Mouse (Mus musculus) MEL (cell line): ENCODE data around the gene Xk. TPM values are rescaled to one million over a fixed set of nuclear protein-coding genes. Genes with fewer than 3 reads are reported as not detected.

Experiments
- DNase-seq: peaks from one replicate; pipeline ENCODE4 v3.0.0; 2011; ENCODE audit warnings: low read depth, low spot score
- H3K27ac ChIP-seq: 2 replicates; pipeline ENCODE4 v1.5.1; 2012; ENCODE audit warnings: low read depth, mild to moderate bottlenecking, control low read depth, low read length, moderate library complexity; ENCODE audit not compliant: control insufficient read depth
- H3K27me3 ChIP-seq, 2 experiments: fragments of 150-350 bp in 1 of 2; sonication (generic) in 1 of 2; 2 replicates each; pipeline ENCODE4 v1.6.1; 2012; ENCODE audit warnings: low read length in 2 of 2, mild to moderate bottlenecking in 2 of 2, improper control_type of control experiment in 1 of 2, moderate library complexity in 1 of 2; ENCODE audit not compliant: insufficient read depth in 2 of 2, control insufficient read depth in 1 of 2
- H3K36me3 ChIP-seq, 2 experiments: 2 replicates each; pipeline ENCODE4 v1.6.1; 2012 to 2014; ENCODE audit warnings: low read length in 2 of 2, improper control_type of control experiment in 1 of 2, inconsistent platforms in 1 of 2, mild to moderate bottlenecking in 1 of 2; ENCODE audit not compliant: insufficient read depth in 2 of 2, control insufficient read depth in 1 of 2
- H3K4me1 ChIP-seq, 2 experiments: fragments of 150-350 bp in 1 of 2; sonication (generic) in 1 of 2; 2 replicates each; pipeline ENCODE4 v1.6.1; 2012; ENCODE audit warnings: low read length in 2 of 2, improper control_type of control experiment in 1 of 2, mild to moderate bottlenecking in 1 of 2; ENCODE audit not compliant: insufficient read depth in 2 of 2, control insufficient read depth in 1 of 2
- H3K4me3 ChIP-seq, 2 experiments: fragments of 150-350 bp in 1 of 2; sonication (generic) in 1 of 2; 2 replicates each; pipeline ENCODE4 v1.5.1; 2012; ENCODE audit warnings: low read depth in 2 of 2, low read length in 2 of 2, mild to moderate bottlenecking in 2 of 2, moderate library complexity in 2 of 2, control low read depth in 1 of 2, improper control_type of control experiment in 1 of 2; ENCODE audit not compliant: control insufficient read depth in 1 of 2, insufficient read depth in 1 of 2
- H3K79me2 ChIP-seq: 2 replicates; pipeline ENCODE4 v1.6.1; 2012; ENCODE audit warnings: mild to moderate bottlenecking, low read length, moderate library complexity; ENCODE audit not compliant: control insufficient read depth, poor library complexity, insufficient read depth
- H3K9ac ChIP-seq: 2 replicates; pipeline ENCODE4 v1.6.1; 2012; ENCODE audit warnings: low read depth, mild to moderate bottlenecking, control low read depth, low read length, moderate library complexity; ENCODE audit not compliant: control insufficient read depth, poor library complexity, severe bottlenecking
- H3K9me3 ChIP-seq: fragments of 150-350 bp; sonication (generic); replicated peaks from 2 replicates; pipeline ENCODE4 v1.6.1; 2012; ENCODE audit warnings: mild to moderate bottlenecking, low read length, improper control_type of control experiment, moderate library complexity; ENCODE audit not compliant: insufficient read depth
- BHLHE40 ChIP-seq: IDR thresholded peaks from 2 replicates; pipeline ENCODE4 v1.6.1; 2012; ENCODE audit warnings: low read depth, mild to moderate bottlenecking, inconsistent platforms, low read length, improper control_type of control experiment, borderline replicate concordance
- CHD1 ChIP-seq: IDR thresholded peaks from 2 replicates; pipeline ENCODE4 v1.6.1; 2012; ENCODE audit warnings: low read depth, mild to moderate bottlenecking, inconsistent platforms, low read length, improper control_type of control experiment
- CTCF ChIP-seq, 3 experiments: IDR thresholded peaks in 2 of 3; conservative IDR thresholded peaks in 1 of 3; 2 replicates each; pipeline ENCODE4 v1.5.1; 2011 to 2012; ENCODE audit warnings: low read length in 3 of 3, low read depth in 2 of 3, mild to moderate bottlenecking in 2 of 3, improper control_type of control experiment in 1 of 3, inconsistent platforms in 1 of 3, mixed read lengths in 1 of 3, moderate library complexity in 1 of 3; ENCODE audit not compliant: control insufficient read depth in 1 of 3, insufficient read depth in 1 of 3, poor library complexity in 1 of 3, severe bottlenecking in 1 of 3
- EP300 ChIP-seq, 2 experiments: IDR thresholded peaks; 2 replicates each; pipeline ENCODE4 v1.6.1; 2011; ENCODE audit warnings: improper control_type of control experiment in 2 of 2, low read length in 2 of 2, low read depth in 1 of 2, mild to moderate bottlenecking in 1 of 2
- ETS1 ChIP-seq: IDR thresholded peaks from 2 replicates; pipeline ENCODE4 v1.6.1; 2012; ENCODE audit warnings: low read depth, mild to moderate bottlenecking, inconsistent platforms, low read length, improper control_type of control experiment, moderate library complexity
- GATA1 ChIP-seq: IDR thresholded peaks from 2 replicates; pipeline ENCODE4 v1.6.1; 2011; ENCODE audit warnings: low read depth, low read length, improper control_type of control experiment
- HCFC1 ChIP-seq: IDR thresholded peaks from 2 replicates; pipeline ENCODE4 v1.6.1; 2012; ENCODE audit warnings: low read depth, mild to moderate bottlenecking, inconsistent platforms, low read length, improper control_type of control experiment, moderate library complexity
- KAT2A ChIP-seq: conservative IDR thresholded peaks from 2 replicates; pipeline ENCODE4 v1.6.1; 2012; ENCODE audit warnings: low read depth, low read length, improper control_type of control experiment, inconsistent platforms
- MAFK ChIP-seq: IDR thresholded peaks from 2 replicates; pipeline ENCODE4 v1.6.1; 2011; ENCODE audit warnings: low read depth, mild to moderate bottlenecking, low read length, improper control_type of control experiment, borderline replicate concordance
- MAZ ChIP-seq: IDR thresholded peaks from 2 replicates; pipeline ENCODE4 v1.6.1; 2012; ENCODE audit warnings: low read depth, mild to moderate bottlenecking, inconsistent platforms, low read length, improper control_type of control experiment
- NELFE ChIP-seq: IDR thresholded peaks from 2 replicates; pipeline ENCODE4 v1.6.1; 2011; ENCODE audit warnings: low read depth, low read length, improper control_type of control experiment
- RCOR1 ChIP-seq: IDR thresholded peaks from 2 replicates; pipeline ENCODE4 v1.6.1; 2012; ENCODE audit warnings: low read depth, mild to moderate bottlenecking, inconsistent platforms, low read length, improper control_type of control experiment
- SIN3A ChIP-seq: IDR thresholded peaks from 2 replicates; pipeline ENCODE4 v1.6.1; 2012; ENCODE audit warnings: low read length, improper control_type of control experiment, inconsistent platforms
- TAL1 ChIP-seq: IDR thresholded peaks from 2 replicates; pipeline ENCODE4 v1.6.1; 2012; ENCODE audit warnings: mild to moderate bottlenecking, inconsistent platforms, low read length, moderate library complexity, mixed read lengths
- TCF12 ChIP-seq: IDR thresholded peaks from 2 replicates; pipeline ENCODE4 v1.6.1; 2014; ENCODE audit warnings: low read depth, mild to moderate bottlenecking, inconsistent platforms, low read length, improper control_type of control experiment, moderate library complexity
- UBTF ChIP-seq: IDR thresholded peaks from 2 replicates; pipeline ENCODE4 v1.6.1; 2012; ENCODE audit warnings: low read depth, mild to moderate bottlenecking, inconsistent platforms, low read length, improper control_type of control experiment, moderate library complexity, borderline replicate concordance; ENCODE audit not compliant: insufficient read depth
- USF2 ChIP-seq, 2 experiments: IDR thresholded peaks; 2 replicates each; pipeline ENCODE4 v1.6.1; 2011 to 2012; ENCODE audit warnings: improper control_type of control experiment in 2 of 2, low read length in 2 of 2, borderline replicate concordance in 1 of 2, inconsistent platforms in 1 of 2, low read depth in 1 of 2, mild to moderate bottlenecking in 1 of 2; ENCODE audit not compliant: insufficient read depth in 1 of 2
- ZMIZ1 ChIP-seq: IDR thresholded peaks from 2 replicates; pipeline ENCODE4 v1.6.1; 2012; ENCODE audit warnings: low read depth, mild to moderate bottlenecking, inconsistent platforms, low read length, improper control_type of control experiment, moderate library complexity
- polyA plus RNA-seq, 2 experiments: library from polyadenylated mRNA; stranded (reverse) in 1 of 2; unstranded in 1 of 2; fragments of >175 nt in 1 of 2; fragments of >200 nt in 1 of 2; gene quantifications; 2 replicates each; pipeline versions ENCODE4 v1.2.1 to v1.2.4; 2012; ENCODE audit warnings: low replicate concordance in 2 of 2, low read depth in 1 of 2; ENCODE audit not compliant: insufficient read length in 2 of 2, insufficient read depth in 1 of 2, missing spikeins in 1 of 2
- total RNA-seq: library from RNA; depleted of rRNA; stranded (reverse); fragments of 300-350 nt; gene quantifications from 2 replicates; pipeline ENCODE4 v1.2.3, GENCODE M21; 2012

Xk gene
- total and polyA plus RNA-seq, 3 experiments, result 11.1 to 36.6 TPM; not detected in 1

DNA sequence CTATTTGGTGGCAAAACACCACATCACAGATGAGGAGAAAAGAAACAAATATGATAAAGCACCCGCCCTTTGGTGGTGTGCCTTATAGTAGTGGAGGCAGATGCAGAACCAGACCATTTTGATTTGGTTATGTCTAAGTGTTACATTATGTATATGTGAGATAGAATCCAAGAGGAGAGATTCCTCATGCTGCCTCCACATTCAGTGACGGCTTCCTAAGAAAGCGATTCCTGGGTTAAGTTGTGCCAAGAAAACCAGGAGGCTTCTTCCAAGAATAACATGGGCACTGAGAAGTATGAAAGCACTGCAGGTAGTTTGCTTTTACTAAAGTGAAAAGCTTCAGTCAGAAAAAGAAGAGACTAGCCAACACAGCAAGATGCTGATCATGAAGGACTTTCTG is 17.7 kb upstream of the Xk start:
- H3K27ac ChIP-seq, result no peak overlapping the region
- TF ChIP-seq CHD1, result no peak
- TF ChIP-seq UBTF, result no peak
- TF ChIP-seq SIN3A, result no peak
- no peak for TF ChIP-seq HCFC1
- TF ChIP-seq MAFK, result no peak
- TF ChIP-seq BHLHE40, result no peak
- no peak for TF ChIP-seq KAT2A
- TF ChIP-seq, all 39 proteins: peak for 0

DNA sequence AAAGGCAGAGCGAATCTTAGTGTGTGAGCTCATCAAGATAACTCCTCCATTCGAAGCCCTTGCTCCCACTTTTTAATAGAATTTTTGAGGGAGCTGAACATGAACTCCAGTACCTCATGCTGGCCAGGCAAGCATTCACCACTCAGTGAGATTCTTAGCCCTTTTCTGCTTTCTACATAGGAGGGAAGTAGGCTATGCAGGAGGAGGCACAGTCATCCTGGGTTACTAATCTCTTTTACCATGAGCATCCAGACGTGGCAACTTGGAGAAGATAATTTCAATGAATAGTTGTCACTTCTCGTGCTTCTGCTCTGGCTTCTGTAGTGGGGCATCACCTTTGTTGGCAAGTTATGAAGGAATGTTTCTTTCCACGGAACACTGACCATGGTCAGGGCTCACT is 15.8 kb upstream of the Xk start, which contains the start of gene Gm14862:
Gene Gm14862 (minus strand): TSS at position 134 of the 400 bp plus-strand sequence.
- no peak within 1 kb of the TSS for H3K9ac ChIP-seq
- peak; percentile 78 for DNase-seq
- H3K4me1 ChIP-seq, result peaks cover 12 to 21% of the 10 kb centered on the region in 2 experiments
- H3K79me2 ChIP-seq, result no peaks in the 10 kb centered on the region
- H3K27me3 ChIP-seq, result no peaks in the 10 kb centered on the region
- H3K27ac ChIP-seq, result peak within 1 kb of the TSS; percentile 50
- H3K36me3 ChIP-seq, result peaks cover 0 to 32% of the 10 kb centered on the region in 2 experiments; a peak in 2 of 4 replicates
- no peaks in the 10 kb centered on the region for H3K9me3 ChIP-seq
- TF ChIP-seq CTCF (IDR thresholded peaks at IDR 0.05 in 2 of 3, conservative IDR thresholded peaks at IDR 0.05 in 1 of 3; ENCODE audit: control insufficient read depth in 1 of 3, insufficient read depth in 1 of 3, low read depth in 2 of 3, low read length in 3 of 3, poor library complexity in 1 of 3, severe bottlenecking in 1 of 3) (no peak), ETS1 (peak; percentile 44; the same call in 1 of the 2 replicates), MAZ (no peak), GATA1 (peak; percentile 79), CHD1 (no peak), NELFE (no peak), TAL1 (peak; percentile 80), ZMIZ1 (no peak), RCOR1 (peak; percentile 63), TCF12 (peak; percentile 79), USF2 (IDR thresholded peaks at IDR 0.05; ENCODE audit: borderline replicate concordance in 1 of 2, insufficient read depth in 1 of 2, low read depth in 1 of 2, low read length in 2 of 2) (no peak), EP300 (IDR thresholded peaks at IDR 0.05; ENCODE audit: low read depth in 1 of 2, low read length in 2 of 2) (peak; percentile 80 to 83)
- H3K4me3 ChIP-seq, result no peak within 1 kb of the TSS

More for the DNA sequence above, 17.7 kb upstream of the Xk start:
- Histone ChIP-seq H3K27me3 (no peaks in the 10 kb centered on the region), H3K36me3 (peaks cover 0 to 32% of the 10 kb centered on the region in 2 experiments; a peak in 2 of 4 replicates), H3K4me3 (no peak overlapping the region), H3K4me1 (peaks cover 12 to 21% of the 10 kb centered on the region in 2 experiments), H3K9ac (no peak overlapping the region), H3K79me2 (no peaks in the 10 kb centered on the region), H3K9me3 (no peaks in the 10 kb centered on the region)
- DNase-seq, result no peak
